13 mouse cellular contexts compared by ENCODE assay signal in genomic region chr2:144479421-144479820, GRCm38 (mm10). TPM values are rescaled to one million over a fixed set of nuclear protein-coding genes. Genes with fewer than 3 reads are reported as not detected.
A peak's percentile ranks its signal among the peaks of the same experiment; 100 is the strongest.
DNase-seq lines count a peak whose midpoint lies in the region; ATAC-seq lines count a peak whose summit lies in the region.
"Had no signal": no experiment of that assay in that cellular context is flagged by ENCODE, and none has a peak within 500 bp of the region (broad histone marks: within the 10 kb centered on the region; RNA-seq: fewer than 3 reads in every experiment).

No protein-coding gene starts in this region.

- H3K36me3 ChIP-seq in neural tube, embryonic 15.5 days = peaks cover 64% of the 10 kb centered on the region

- no peaks in the 10 kb centered on the region for H3K9me3 ChIP-seq in neural tube, embryonic 15.5 days (replicated peaks)
- H3K9me3 ChIP-seq: forebrain, embryonic 13.5 days had no signal

- H3K27me3 ChIP-seq in neural tube, embryonic 15.5 days (replicated peaks) = no peaks in the 10 kb centered on the region
- H3K27me3 ChIP-seq: forebrain, embryonic 13.5 days had no signal

- no peaks in the 10 kb centered on the region for H3K4me1 ChIP-seq in neural tube, embryonic 15.5 days
- H3K4me1 ChIP-seq: forebrain, embryonic 13.5 days had no signal

- H3K4me2 ChIP-seq in neural tube, embryonic 15.5 days = no peak overlapping the region
- H3K4me2 ChIP-seq: forebrain, embryonic 13.5 days had no signal

- H3K9ac ChIP-seq in neural tube, embryonic 15.5 days (replicated peaks) = no peak overlapping the region
- H3K9ac ChIP-seq: forebrain, embryonic 13.5 days; liver, postnatal 0 days had no signal

- H3K4me3 ChIP-seq in neural tube, embryonic 15.5 days (replicated peaks) = no peak overlapping the region
- H3K4me3 ChIP-seq: forebrain, embryonic 13.5 days had no signal

- peak; percentile 97 for ATAC-seq in frontal cortex, adult (ENCODE audit: low TSS enrichment)
- no peak for ATAC-seq in neural tube, embryonic 15.5 days (ENCODE audit: low FRiP score)
- ATAC-seq: forebrain, embryonic 13.5 days; liver, postnatal 0 days had no signal

- no peak overlapping the region for H3K27ac ChIP-seq in neural tube, embryonic 15.5 days (replicated peaks)
- H3K27ac ChIP-seq: forebrain, embryonic 13.5 days had no signal

- DNase-seq in frontal cortex, postnatal 10 days (ENCODE audit: low spot score in 2 of 2) = no peak
- peak; percentile 23 for DNase-seq in kidney, postnatal 10 days
- no peak for DNase-seq in kidney, adult 8-10 months
- DNase-seq in right cerebral cortex, adult 2 months (ENCODE audit: low spot score in 2 of 2) = peak; percentile 35 to 57
- no peak for DNase-seq in right cerebral cortex, postnatal 14 days
- DNase-seq in telencephalon, adult 2 months (ENCODE audit: low read depth, low spot score) = peak; percentile 76
- DNase-seq: cerebellum, adult 11-12 months; gastrocnemius, postnatal 25 days; liver, postnatal 0 days; thymus, postnatal 4 days had no signal

- 83% methylated on average over 2 of the region's 2 CpGs for WGBS in neural tube, embryonic 15.5 days

RNA-seq across cellular contexts. Expression of gene Dzank1, which starts 47.8 kb away (rescaled TPM):
- 17.2 and 17.5 TPM in 2 replicates for polyA plus RNA-seq in neural tube, embryonic 15.5 days (2015; fragmentation: Nextera tagmentation; extraction: Ambion mirVana)

RNA-seq across cellular contexts. Expression of gene Polr3f, which starts 48.1 kb away (rescaled TPM):
- polyA plus RNA-seq in neural tube, embryonic 15.5 days (2015; fragmentation: Nextera tagmentation; extraction: Ambion mirVana) = 22.5 and 23.2 TPM in 2 replicates

Comparison
In these comparisons a context has a peak if more than half of its experiments do, and no peak if none do; other contexts are left out.
1. DNase-seq: peak in kidney, postnatal 10 days (single experiment), right cerebral cortex, adult 2 months (2 of 2) and telencephalon, adult 2 months (single experiment); none in frontal cortex, postnatal 10 days (0 of 2), kidney, adult 8-10 months (0 of 2) and right cerebral cortex, postnatal 14 days (single experiment).